Mouse (Mus musculus): Measurements from ENCODE around the gene Cer1.

GRCm38 (mm10) chr4:82867111-82867510, 17.8 kb downstream of the Cer1 start:
- TF ChIP-seq MAFK (IDR thresholded peaks at IDR 0.05; ENCODE audit: insufficient read depth, low read depth, low read length) (no peak), HCFC1 (IDR thresholded peaks at IDR 0.05; ENCODE audit: borderline replicate concordance, insufficient read depth, low read length) (no peak), ZNF384 (IDR thresholded peaks at IDR 0.05; ENCODE audit: low read depth, low read length) (no peak)

All from ES-E14 (cell line).